Mouse (Mus musculus) midbrain, postnatal 0 days (tissue): ENCODE data around the gene Timm23. TPM values are rescaled to one million over a fixed set of nuclear protein-coding genes. Genes with fewer than 3 reads are reported as not detected.

Experiments used
- ATAC-seq: fragments of 200-750 bp; cut with Nextera tagmentation; 2 replicates; pipeline ENCODE4 v1.8.0; 2017; ENCODE audit warnings: moderate number of reproducible peaks, mild to moderate bottlenecking, moderate TSS enrichment, moderate library complexity; ENCODE audit not compliant: low FRiP score
- DNase-seq: peaks from one replicate; pipeline ENCODE4 v3.0.0-alpha.2; 2015; ENCODE audit warnings: low spot score
- H3K27ac ChIP-seq: fragments of 300-500 bp; sonication (generic); 2 replicates; pipeline ENCODE4 v1.5.1; 2014; ENCODE audit warnings: low read depth, mild to moderate bottlenecking, low read length, mixed read lengths
- H3K27me3 ChIP-seq: fragments of 300-500 bp; sonication (generic); 2 replicates; pipeline ENCODE4 v1.6.1; 2014; ENCODE audit warnings: low read length, control low read depth, mixed read lengths; ENCODE audit not compliant: insufficient read depth
- H3K36me3 ChIP-seq: fragments of 300-500 bp; sonication (generic); 2 replicates; pipeline ENCODE4 v1.6.1; 2014; ENCODE audit warnings: low read length, control low read depth, mixed read lengths; ENCODE audit not compliant: insufficient read depth
- H3K4me1 ChIP-seq: fragments of 300-500 bp; sonication (generic); 2 replicates; pipeline ENCODE4 v1.6.1; 2014; ENCODE audit warnings: mild to moderate bottlenecking, control low read depth, antibody characterized with exemption, low read length, mixed read lengths; ENCODE audit not compliant: insufficient read depth
- H3K4me2 ChIP-seq: fragments of 300-500 bp; sonication (generic); 2 replicates; pipeline ENCODE4 v1.6.1; 2014; ENCODE audit warnings: low read depth, mild to moderate bottlenecking, low read length, mixed read lengths; ENCODE audit not compliant: poor library complexity, severe bottlenecking
- H3K4me3 ChIP-seq: fragments of 300-500 bp; sonication (generic); 2 replicates; pipeline ENCODE4 v1.5.1; 2014; ENCODE audit warnings: low read depth, mild to moderate bottlenecking, low read length, moderate library complexity
- H3K9ac ChIP-seq: fragments of 300-500 bp; sonication (generic); replicated peaks from 2 replicates; pipeline ENCODE4 v1.6.1; 2014; ENCODE audit warnings: mild to moderate bottlenecking, low read length, moderate library complexity, mixed read lengths; ENCODE audit not compliant: poor library complexity, severe bottlenecking
- H3K9me3 ChIP-seq: fragments of 300-500 bp; sonication (generic); 2 replicates; pipeline ENCODE4 v1.6.1; 2016; ENCODE audit warnings: low read length, control low read depth
- CTCF ChIP-seq: IDR thresholded peaks from 2 replicates; pipeline ENCODE4 v1.5.1; 2016; ENCODE audit warnings: antibody characterized with exemption, mild to moderate bottlenecking
- WGBS: fragments of 180-500 bp; shearing (Covaris S2); extraction: QIAGEN DNeasy Blood & Tissue Kit; methylation state at CpG from one replicate; pipeline ENCODE4 v1.1.7; 2014; 5-methylcytosine and 5-hydroxymethylcytosine counted together
- polyA plus RNA-seq: library from polyadenylated mRNA; unstranded; fragments of >200 nt; fragmentation: Nextera tagmentation; extraction: Ambion mirVana; gene quantifications from 2 replicates; pipeline ENCODE4 v1.2.1, GENCODE M21; 2015
- total RNA-seq: library from RNA; depleted of rRNA; stranded (reverse); fragments of >200 nt; gene quantifications from 2 replicates; pipeline ENCODE4 v1.2.3, GENCODE M21; 2014; rRNA removed

Gene Timm23
- total and polyA plus RNA-seq, 2 experiments from 2014 or later, result 107 to 242 TPM

DNA sequence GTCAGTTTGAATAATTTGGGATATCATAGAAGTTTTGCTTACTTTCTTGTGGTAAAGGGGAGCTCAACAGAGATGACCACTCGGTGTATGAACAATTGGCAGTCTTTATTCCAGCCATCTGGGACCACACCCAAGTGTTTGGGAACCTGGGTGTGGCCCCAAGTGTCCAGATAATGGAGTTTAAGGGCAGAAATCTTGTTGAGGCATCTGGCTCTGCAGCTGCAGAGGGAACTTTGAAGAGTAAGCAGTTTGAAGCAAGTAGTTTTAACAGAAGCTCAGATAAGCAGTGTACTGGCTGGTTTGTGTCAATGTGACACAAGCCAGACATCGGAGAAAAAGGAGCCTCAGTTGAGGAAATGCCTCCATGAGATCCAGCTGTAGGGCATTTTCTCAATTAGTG lies 67.4 kb downstream of the Timm23 start:
- WGBS, result 75% methylated on average over 2 of the region's 2 CpGs
- DNase-seq (no peak), ATAC-seq (no peak)
- no peak overlapping the region for H3K4me3 ChIP-seq
- H3K9me3 ChIP-seq, result no peaks in the 10 kb centered on the region
- H3K27me3 ChIP-seq, result no peaks in the 10 kb centered on the region
- H3K4me1 ChIP-seq, result no peaks in the 10 kb centered on the region
- H3K4me2 ChIP-seq, result no peak overlapping the region
- TF ChIP-seq CTCF, result no peak
- H3K36me3 ChIP-seq, result no peaks in the 10 kb centered on the region
- H3K9ac ChIP-seq, result no peak overlapping the region
- no peak overlapping the region for H3K27ac ChIP-seq

GRCm38 (mm10) chr14:32131836-32132235 lies 69.9 kb downstream of the Timm23 start:
- no peak for TF ChIP-seq CTCF
- ATAC-seq, result no peak
- no peak for DNase-seq
- WGBS, result 86% methylated on average over 4 of the region's 4 CpGs
- Histone ChIP-seq H3K27ac (no peak overlapping the region), H3K9ac (no peak overlapping the region), H3K9me3 (no peaks in the 10 kb centered on the region), H3K4me3 (no peak overlapping the region), H3K27me3 (no peaks in the 10 kb centered on the region), H3K4me2 (no peak overlapping the region), H3K36me3 (no peaks in the 10 kb centered on the region), H3K4me1 (no peaks in the 10 kb centered on the region)

Other genes with a start within 250 kb of the Timm23 start
- gene Galnt15, start 172.9 kb downstream of the Timm23 start, total RNA-seq, result 1.9 TPM in 2 replicates
- 0.59 and 0.77 TPM in 2 replicates for gene Galnt15, start 172.9 kb downstream of the Timm23 start, polyA plus RNA-seq
- gene Oxnad1, start 116.5 kb downstream of the Timm23 start, total RNA-seq, result 22.6 and 28.2 TPM in 2 replicates
- gene Oxnad1, start 116.5 kb downstream of the Timm23 start, polyA plus RNA-seq, result 17.8 and 20.0 TPM in 2 replicates
- 45.7 and 52.2 TPM in 2 replicates for gene Dph3, start 116.2 kb downstream of the Timm23 start, total RNA-seq
- 71.1 and 76.0 TPM in 2 replicates for gene Dph3, start 116.2 kb downstream of the Timm23 start, polyA plus RNA-seq
- gene Msmb, start 59.9 kb downstream of the Timm23 start, total RNA-seq, result not detected in 2 replicates
- not detected in 2 replicates for gene Msmb, start 59.9 kb downstream of the Timm23 start, polyA plus RNA-seq
- 117 and 151 TPM in 2 replicates for gene Ncoa4, start 42.0 kb downstream of the Timm23 start, total RNA-seq
- gene Ncoa4, start 42.0 kb downstream of the Timm23 start, polyA plus RNA-seq, result 80.1 and 83.4 TPM in 2 replicates
- 40.7 and 45.9 TPM in 2 replicates for gene Parg, start 51 bp upstream of the Timm23 start, total RNA-seq
- 24.7 and 25.7 TPM in 2 replicates for gene Parg, start 51 bp upstream of the Timm23 start, polyA plus RNA-seq
- gene Ogdhl, start 120.1 kb upstream of the Timm23 start, total RNA-seq, result 36.4 and 38.6 TPM in 2 replicates
- gene Ogdhl, start 120.1 kb upstream of the Timm23 start, polyA plus RNA-seq, result 25.5 and 25.8 TPM in 2 replicates
- gene 1700024G13Rik, start 186.5 kb upstream of the Timm23 start, total RNA-seq, result 1.8 TPM in 1 of 2 replicates, not detected in the other
- gene 1700024G13Rik, start 186.5 kb upstream of the Timm23 start, polyA plus RNA-seq, result 0.67 and 0.68 TPM in 2 replicates